In genomic region chr8:84511621-84512020, GRCm38 (mm10) we compare ENCODE assay signal across 23 mouse cellular contexts.
DNase-seq lines count a peak whose midpoint lies in the region; ATAC-seq and TF ChIP-seq lines count a peak whose summit lies in the region.
"Had no signal": no experiment of that assay in that cellular context is flagged by ENCODE, and none has a peak within 500 bp of the region (broad histone marks: within the 10 kb centered on the region; RNA-seq: fewer than 3 reads in every experiment).

No protein-coding gene starts in this region.

- WGBS in hindbrain, postnatal 0 days: 74% methylated on average over 13 of the region's 13 CpGs
- 89% methylated on average over 13 of the region's 13 CpGs for WGBS in hindbrain, embryonic 10.5 days
- WGBS in cerebellum, adult 2 months: 10% methylated on average over 13 of the region's 13 CpGs

- ATAC-seq in hindbrain, postnatal 0 days: no peak
- ATAC-seq in activated CD4-positive, CD25-positive, alpha-beta regulatory T cell, adult 4 months: no peak
- ATAC-seq: forebrain, embryonic 14.5 days; liver, postnatal 0 days had no signal

- H3K9me3 ChIP-seq in hindbrain, postnatal 0 days (ENCODE audit: low read length): no peaks in the 10 kb centered on the region
- H3K9me3 ChIP-seq in hindbrain, embryonic 10.5 days: no peaks in the 10 kb centered on the region
- H3K9me3 ChIP-seq: embryonic facial prominence, embryonic 15.5 days; hindbrain, embryonic 13.5 days; limb, embryonic 12.5 days; midbrain, embryonic 10.5 days; stomach, embryonic 15.5 days had no signal

- H3K4me2 ChIP-seq in hindbrain, postnatal 0 days (ENCODE audit: low read depth, low read length): no peak overlapping the region
- H3K4me2 ChIP-seq: embryonic facial prominence, embryonic 15.5 days; hindbrain, embryonic 13.5 days; limb, embryonic 12.5 days; liver, embryonic 11.5 days; stomach, embryonic 15.5 days had no signal

- DNase-seq in hindbrain, postnatal 0 days (ENCODE audit: low spot score): no peak
- DNase-seq in hindbrain, embryonic 10.5 days (ENCODE audit: low spot score): no peak
- DNase-seq in brain, adult 2 months (ENCODE audit: low read depth, low spot score): peak; percentile 84
- DNase-seq in cerebellum, adult 2 months: peak; percentile 67 to 70
- DNase-seq in cerebellum, postnatal 25 days: peak; percentile 67 to 68
- no peak for DNase-seq in embryo, embryonic 11 days
- no peak for DNase-seq in kidney, adult 18-20 months
- DNase-seq: adrenal gland, postnatal 36 days; gastrocnemius, postnatal 14 days; kidney, adult 8-10 months; kidney, postnatal 10 days; liver, postnatal 0 days; lung, postnatal 10 days; right cerebral cortex, postnatal 4 days; thymus, postnatal 25 days had no signal

- H3K27me3 ChIP-seq in hindbrain, postnatal 0 days (ENCODE audit: insufficient read depth, low read length): no peaks in the 10 kb centered on the region
- no peaks in the 10 kb centered on the region for H3K27me3 ChIP-seq in hindbrain, embryonic 10.5 days (ENCODE audit: insufficient read depth, poor library complexity, severe bottlenecking)
- no peaks in the 10 kb centered on the region for H3K27me3 ChIP-seq in cerebellum, adult 2 months (ENCODE audit: control insufficient read depth, insufficient read depth, low read length)
- H3K27me3 ChIP-seq: embryonic facial prominence, embryonic 15.5 days; hindbrain, embryonic 13.5 days; limb, embryonic 12.5 days; stomach, embryonic 15.5 days had no signal

- TF ChIP-seq POLR2A in cerebellum, adult 2 months (IDR thresholded peaks at IDR 0.05; ENCODE audit: borderline replicate concordance, insufficient read depth, low read length): no peak

- H3K27ac ChIP-seq in hindbrain, postnatal 0 days: peak overlapping the region; percentile 8; the same call in 1 of the 2 replicates
- H3K27ac ChIP-seq in hindbrain, embryonic 10.5 days: no peak overlapping the region
- H3K27ac ChIP-seq in cerebellum, adult 2 months (ENCODE audit: insufficient read depth, low read length): peak overlapping the region; percentile 53
- H3K27ac ChIP-seq: embryonic facial prominence, embryonic 15.5 days; hindbrain, embryonic 13.5 days; limb, embryonic 12.5 days; midbrain, embryonic 10.5 days; stomach, embryonic 15.5 days had no signal

- no peak overlapping the region for H3K9ac ChIP-seq in hindbrain, postnatal 0 days (replicated peaks; ENCODE audit: low read length)
- H3K9ac ChIP-seq: embryonic facial prominence, embryonic 15.5 days; hindbrain, embryonic 13.5 days; limb, embryonic 12.5 days; liver, postnatal 0 days; stomach, embryonic 15.5 days had no signal

- H3K36me3 ChIP-seq in hindbrain, postnatal 0 days (ENCODE audit: insufficient read depth, low read length): no peaks in the 10 kb centered on the region
- H3K36me3 ChIP-seq in hindbrain, embryonic 10.5 days: no peaks in the 10 kb centered on the region
- H3K36me3 ChIP-seq: embryonic facial prominence, embryonic 15.5 days; limb, embryonic 12.5 days; midbrain, embryonic 10.5 days; stomach, embryonic 15.5 days had no signal

- no peak overlapping the region for H3K4me3 ChIP-seq in hindbrain, postnatal 0 days (ENCODE audit: low read length)
- no peak overlapping the region for H3K4me3 ChIP-seq in hindbrain, embryonic 10.5 days
- H3K4me3 ChIP-seq in cerebellum, adult 2 months (replicated peaks; ENCODE audit: insufficient read depth, low read depth, low read length): no peak overlapping the region
- H3K4me3 ChIP-seq: embryonic facial prominence, embryonic 15.5 days; hindbrain, embryonic 13.5 days; limb, embryonic 12.5 days; midbrain, embryonic 10.5 days; stomach, embryonic 15.5 days had no signal

- H3K4me1 ChIP-seq in hindbrain, postnatal 0 days (ENCODE audit: insufficient read depth, low read length): no peaks in the 10 kb centered on the region
- no peaks in the 10 kb centered on the region for H3K4me1 ChIP-seq in hindbrain, embryonic 10.5 days (replicated peaks)
- peaks cover 53% of the 10 kb centered on the region for H3K4me1 ChIP-seq in cerebellum, adult 2 months (ENCODE audit: control insufficient read depth, insufficient read depth, low read length)
- H3K4me1 ChIP-seq: embryonic facial prominence, embryonic 15.5 days; hindbrain, embryonic 13.5 days; midbrain, embryonic 10.5 days; stomach, embryonic 15.5 days had no signal

- no peak for TF ChIP-seq CTCF in hindbrain, postnatal 0 days (IDR thresholded peaks at IDR 0.05; ENCODE audit: low read depth)
- TF ChIP-seq CTCF in cerebellum, adult 2 months (IDR thresholded peaks at IDR 0.05; ENCODE audit: borderline replicate concordance, insufficient read depth, low read depth, low read length): no peak

Comparison
In these comparisons a context has a peak if more than half of its experiments do, and no peak if none do; other contexts are left out.
1. DNase-seq: peak in brain, adult 2 months (single experiment), cerebellum, adult 2 months (2 of 2) and cerebellum, postnatal 25 days (2 of 2); none in hindbrain, postnatal 0 days (single experiment), hindbrain, embryonic 10.5 days (single experiment), embryo, embryonic 11 days (single experiment) and kidney, adult 18-20 months (single experiment).